In genomic region chr10:80174705-80175104, GRCm38 (mm10) we compare ENCODE assay signal across 9 mouse cellular contexts. TPM values are rescaled to one million over a fixed set of nuclear protein-coding genes. Genes with fewer than 3 reads are reported as not detected.
DNase-seq lines count a peak whose midpoint lies in the region; ATAC-seq lines count a peak whose summit lies in the region.
"Had no signal": no experiment of that assay in that cellular context is flagged by ENCODE, and none has a peak within 500 bp of the region (broad histone marks: within the 10 kb centered on the region; RNA-seq: fewer than 3 reads in every experiment).

No protein-coding gene starts in this region.

- H3K4me2 ChIP-seq in forebrain, embryonic 12.5 days, result no peak overlapping the region
- H3K4me2 ChIP-seq in neural tube, embryonic 11.5 days (ENCODE audit: low read depth), result no peak overlapping the region
- H3K4me2 ChIP-seq in intestine, embryonic 15.5 days (replicated peaks), result no peak overlapping the region

- ATAC-seq in forebrain, embryonic 12.5 days (ENCODE audit: low FRiP score), result no peak
- ATAC-seq in neural tube, embryonic 11.5 days (ENCODE audit: insufficient read depth, low FRiP score, low TSS enrichment), result no peak
- peak; percentile 34 for ATAC-seq in common myeloid progenitor, adult 5-6 weeks (replicated peaks; ENCODE audit: low read depth, poor library complexity, severe bottlenecking)
- no peak for ATAC-seq in intestine, embryonic 15.5 days
- ATAC-seq: Patski had no signal

- no peak for DNase-seq in forebrain, embryonic 10.5 days (ENCODE audit: extremely low spot score, low spot score)
- DNase-seq in neural tube, embryonic 11.5 days (ENCODE audit: low spot score), result peak; percentile 66
- no peak for DNase-seq in neural tube, embryonic 10.5 days (ENCODE audit: extremely low spot score, low spot score)
- DNase-seq in lung, postnatal 36 days, result peak; percentile 55
- DNase-seq in urinary bladder, adult 18-20 months (ENCODE audit: low spot score in 2 of 2), result no peak

- H3K27ac ChIP-seq in forebrain, embryonic 10.5 days, result no peak overlapping the region
- H3K27ac ChIP-seq in forebrain, embryonic 12.5 days, result no peak overlapping the region
- no peak overlapping the region for H3K27ac ChIP-seq in neural tube, embryonic 11.5 days (ENCODE audit: low read depth, low read length)
- no peak overlapping the region for H3K27ac ChIP-seq in intestine, embryonic 15.5 days

- peaks cover 72% of the 10 kb centered on the region for H3K4me1 ChIP-seq in forebrain, embryonic 10.5 days
- H3K4me1 ChIP-seq in forebrain, embryonic 12.5 days, result peaks cover 66% of the 10 kb centered on the region
- peaks cover 9% of the 10 kb centered on the region; the same call in 1 of the 2 replicates for H3K4me1 ChIP-seq in neural tube, embryonic 11.5 days (ENCODE audit: control insufficient read depth, insufficient read depth, low read length)
- H3K4me1 ChIP-seq in intestine, embryonic 15.5 days (replicated peaks), result peaks cover 29% of the 10 kb centered on the region

- no peaks in the 10 kb centered on the region for H3K9me3 ChIP-seq in forebrain, embryonic 10.5 days
- H3K9me3 ChIP-seq in forebrain, embryonic 12.5 days, result no peaks in the 10 kb centered on the region
- no peaks in the 10 kb centered on the region for H3K9me3 ChIP-seq in neural tube, embryonic 11.5 days (ENCODE audit: control insufficient read depth, low read length)
- H3K9me3 ChIP-seq in intestine, embryonic 15.5 days, result no peaks in the 10 kb centered on the region

- peaks cover 40% of the 10 kb centered on the region for H3K36me3 ChIP-seq in forebrain, embryonic 10.5 days (replicated peaks)
- H3K36me3 ChIP-seq in forebrain, embryonic 12.5 days (replicated peaks), result peaks cover 28% of the 10 kb centered on the region
- peaks cover 18% of the 10 kb centered on the region for H3K36me3 ChIP-seq in neural tube, embryonic 11.5 days (ENCODE audit: control insufficient read depth, insufficient read depth, low read length)
- peaks cover 22% of the 10 kb centered on the region for H3K36me3 ChIP-seq in intestine, embryonic 15.5 days

- 57% methylated on average over 2 of the region's 2 CpGs for WGBS in forebrain, embryonic 10.5 days
- 63% methylated on average over 2 of the region's 2 CpGs for WGBS in forebrain, embryonic 12.5 days
- 57% methylated on average over 2 of the region's 2 CpGs for WGBS in neural tube, embryonic 11.5 days
- 47% methylated on average over 2 of the region's 2 CpGs for WGBS in intestine, embryonic 15.5 days

- peak overlapping the region; percentile 19 for H3K4me3 ChIP-seq in forebrain, embryonic 10.5 days
- no peak overlapping the region for H3K4me3 ChIP-seq in forebrain, embryonic 12.5 days (replicated peaks)
- no peak overlapping the region for H3K4me3 ChIP-seq in neural tube, embryonic 11.5 days (ENCODE audit: low read depth, low read length)
- H3K4me3 ChIP-seq in intestine, embryonic 15.5 days (replicated peaks), result no peak overlapping the region

- H3K27me3 ChIP-seq in forebrain, embryonic 10.5 days (ENCODE audit: poor library complexity, severe bottlenecking), result peaks cover 15% of the 10 kb centered on the region
- no peaks in the 10 kb centered on the region for H3K27me3 ChIP-seq in forebrain, embryonic 12.5 days
- no peaks in the 10 kb centered on the region for H3K27me3 ChIP-seq in neural tube, embryonic 11.5 days (ENCODE audit: control insufficient read depth, insufficient read depth, low read length)
- no peaks in the 10 kb centered on the region for H3K27me3 ChIP-seq in intestine, embryonic 15.5 days (replicated peaks)
- H3K27me3 ChIP-seq: Patski had no signal

- H3K9ac ChIP-seq in forebrain, embryonic 12.5 days, result no peak overlapping the region
- no peak overlapping the region for H3K9ac ChIP-seq in neural tube, embryonic 11.5 days (ENCODE audit: low read length)
- H3K9ac ChIP-seq in intestine, embryonic 15.5 days, result no peak overlapping the region

RNA-seq across cellular contexts. Expression of gene 1600002K03Rik, which starts 2.0 kb away (rescaled TPM):
- 9.8 and 10.7 TPM in 2 replicates for polyA plus RNA-seq in forebrain, embryonic 10.5 days (2016; fragmentation: Nextera tagmentation; extraction: Ambion mirVana)
- 11.1 and 11.6 TPM in 2 replicates for polyA plus RNA-seq in forebrain, embryonic 12.5 days (2016; fragmentation: Nextera tagmentation; extraction: Ambion mirVana)
- 8.8 and 10.8 TPM in 2 replicates for polyA plus RNA-seq in neural tube, embryonic 11.5 days (2014; fragmentation: Nextera tagmentation; extraction: Ambion mirVana)
- 7.8 and 15.6 TPM in 2 replicates for total RNA-seq in common myeloid progenitor, adult 5-6 weeks (2017)
- polyA plus RNA-seq in intestine, embryonic 15.5 days (2015; fragmentation: Nextera tagmentation; extraction: Ambion mirVana), result 22.9 and 25.1 TPM in 2 replicates

RNA-seq across cellular contexts. Expression of gene Efna2, which starts 4.6 kb away (rescaled TPM):
- 23.2 and 24.2 TPM in 2 replicates for polyA plus RNA-seq in forebrain, embryonic 10.5 days (2016; fragmentation: Nextera tagmentation; extraction: Ambion mirVana)
- polyA plus RNA-seq in forebrain, embryonic 12.5 days (2016; fragmentation: Nextera tagmentation; extraction: Ambion mirVana), result 36.4 and 48.9 TPM in 2 replicates
- polyA plus RNA-seq in neural tube, embryonic 11.5 days (2014; fragmentation: Nextera tagmentation; extraction: Ambion mirVana), result 36.2 and 38.9 TPM in 2 replicates
- not detected in 2 replicates for total RNA-seq in common myeloid progenitor, adult 5-6 weeks (2017)
- 13.6 and 15.0 TPM in 2 replicates for polyA plus RNA-seq in intestine, embryonic 15.5 days (2015; fragmentation: Nextera tagmentation; extraction: Ambion mirVana)

RNA-seq across cellular contexts. Expression of gene Cirbp, which starts 8.9 kb away (rescaled TPM):
- 90.9 and 116 TPM in 2 replicates for polyA plus RNA-seq in forebrain, embryonic 10.5 days (2016; fragmentation: Nextera tagmentation; extraction: Ambion mirVana)
- polyA plus RNA-seq in forebrain, embryonic 12.5 days (2016; fragmentation: Nextera tagmentation; extraction: Ambion mirVana), result 224 and 240 TPM in 2 replicates
- polyA plus RNA-seq in neural tube, embryonic 11.5 days (2014; fragmentation: Nextera tagmentation; extraction: Ambion mirVana), result 84.0 and 85.1 TPM in 2 replicates
- total RNA-seq in common myeloid progenitor, adult 5-6 weeks (2017), result 60.0 and 65.6 TPM in 2 replicates
- 69.4 and 83.9 TPM in 2 replicates for polyA plus RNA-seq in intestine, embryonic 15.5 days (2015; fragmentation: Nextera tagmentation; extraction: Ambion mirVana)

RNA-seq across cellular contexts. Expression of gene Midn, which starts 26.6 kb away (rescaled TPM):
- polyA plus RNA-seq in forebrain, embryonic 10.5 days (2016; fragmentation: Nextera tagmentation; extraction: Ambion mirVana), result 19.1 and 19.8 TPM in 2 replicates
- 45.0 and 50.3 TPM in 2 replicates for polyA plus RNA-seq in forebrain, embryonic 12.5 days (2016; fragmentation: Nextera tagmentation; extraction: Ambion mirVana)
- 70.0 and 78.2 TPM in 2 replicates for polyA plus RNA-seq in neural tube, embryonic 11.5 days (2014; fragmentation: Nextera tagmentation; extraction: Ambion mirVana)
- total RNA-seq in common myeloid progenitor, adult 5-6 weeks (2017), result 15.8 and 18.4 TPM in 2 replicates
- 14.1 and 16.1 TPM in 2 replicates for polyA plus RNA-seq in intestine, embryonic 15.5 days (2015; fragmentation: Nextera tagmentation; extraction: Ambion mirVana)

RNA-seq across cellular contexts. Expression of gene Cbarp, which starts 34.1 kb away (rescaled TPM):
- 6.8 and 7.3 TPM in 2 replicates for polyA plus RNA-seq in forebrain, embryonic 10.5 days (2016; fragmentation: Nextera tagmentation; extraction: Ambion mirVana)
- 13.2 and 13.8 TPM in 2 replicates for polyA plus RNA-seq in forebrain, embryonic 12.5 days (2016; fragmentation: Nextera tagmentation; extraction: Ambion mirVana)
- 11.1 and 11.3 TPM in 2 replicates for polyA plus RNA-seq in neural tube, embryonic 11.5 days (2014; fragmentation: Nextera tagmentation; extraction: Ambion mirVana)
- total RNA-seq in common myeloid progenitor, adult 5-6 weeks (2017), result 0.41 and 0.73 TPM in 2 replicates
- polyA plus RNA-seq in intestine, embryonic 15.5 days (2015; fragmentation: Nextera tagmentation; extraction: Ambion mirVana), result 4.8 and 5.1 TPM in 2 replicates

Comparison
In these comparisons a context has a peak if more than half of its experiments do, and no peak if none do; other contexts are left out.
1. DNase-seq: peak in neural tube, embryonic 11.5 days (single experiment) and lung, postnatal 36 days (single experiment); none in forebrain, embryonic 10.5 days (single experiment), neural tube, embryonic 10.5 days (single experiment) and urinary bladder, adult 18-20 months (0 of 2).